Mouse (Mus musculus): ENCODE data around the gene Col5a1.

DNA sequence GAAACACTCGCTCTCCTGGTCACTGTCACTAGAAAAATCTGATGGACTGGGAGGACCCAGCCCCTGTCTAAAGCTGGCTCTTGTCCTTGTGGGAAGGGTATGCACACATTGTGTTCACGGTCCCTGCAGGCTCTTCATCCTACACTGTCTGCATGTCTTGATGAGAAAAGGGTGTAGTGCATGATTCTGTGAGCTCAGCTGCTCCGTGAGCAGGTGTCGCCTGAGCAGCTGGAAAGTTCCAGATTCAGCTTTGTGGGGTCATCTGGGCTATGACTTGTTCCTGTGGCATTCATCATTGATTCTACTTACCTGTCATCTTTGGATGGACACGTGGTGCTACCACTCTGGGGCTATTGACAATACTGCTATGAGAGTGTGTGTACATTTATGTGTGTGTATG lies 61.7 kb downstream of the Col5a1 start:
- TF ChIP-seq GATA1 (IDR thresholded peaks at IDR 0.05; ENCODE audit: borderline replicate concordance, low read length) = no peak
- TF ChIP-seq FLI1 (IDR thresholded peaks at IDR 0.05; ENCODE audit: low read length) = no peak

Data from megakaryocyte, embryonic 14.5 days (primary cell).